Mouse (Mus musculus) frontal cortex, postnatal 14 days (tissue): ENCODE data around the gene Sipa1l1.

ENCODE experiments used
- DNase-seq, 2 experiments: peaks; one replicate each; pipeline ENCODE4 v3.0.0; 2022; ENCODE audit warnings: low spot score in 2 of 2

The Sipa1l1 gene

GRCm38 (mm10) chr12:82208611-82209010, 39.5 kb downstream of the Sipa1l1 start:
- DNase-seq = no peak

- no peak for DNase-seq
These were observed 40.6 kb downstream of the Sipa1l1 start for GRCm38 (mm10) chr12:82209753-82210152.

GRCm38 (mm10) chr12:82213056-82213455, 43.9 kb downstream of the Sipa1l1 start:
- DNase-seq = no peak

- DNase-seq = no peak
These were observed 45.8 kb downstream of the Sipa1l1 start for GRCm38 (mm10) chr12:82214916-82215315.

- no peak for DNase-seq
These were observed 47.9 kb downstream of the Sipa1l1 start for GRCm38 (mm10) chr12:82216801-82217553.

- no peak for DNase-seq
These were observed 49.1 kb downstream of the Sipa1l1 start for GRCm38 (mm10) chr12:82218201-82218600.

GRCm38 (mm10) chr12:82220367-82221089, 51.4 kb downstream of the Sipa1l1 start:
- DNase-seq = no peak

- DNase-seq = no peak
These were observed 54.2 kb downstream of the Sipa1l1 start for GRCm38 (mm10) chr12:82223126-82223815.

GRCm38 (mm10) chr12:82224848-82225247, 55.7 kb downstream of the Sipa1l1 start:
- DNase-seq = no peak

- DNase-seq = no peak
These were observed 56.2 kb downstream of the Sipa1l1 start for GRCm38 (mm10) chr12:82225278-82225677.

- no peak for DNase-seq
These were observed 56.7 kb downstream of the Sipa1l1 start for GRCm38 (mm10) chr12:82225751-82226228.

GRCm38 (mm10) chr12:82226311-82227066, 57.4 kb downstream of the Sipa1l1 start:
- DNase-seq = no peak

GRCm38 (mm10) chr12:82230127-82230526, 61.0 kb downstream of the Sipa1l1 start:
- no peak for DNase-seq

GRCm38 (mm10) chr12:82231191-82231590, 62.1 kb downstream of the Sipa1l1 start:
- DNase-seq = peak; percentile 50 to 66

- DNase-seq = no peak
These were observed 64.1 kb downstream of the Sipa1l1 start for GRCm38 (mm10) chr12:82233177-82233576.

- DNase-seq = no peak
These were observed 65.5 kb downstream of the Sipa1l1 start for GRCm38 (mm10) chr12:82234463-82235223.

GRCm38 (mm10) chr12:82237095-82237494, 68.0 kb downstream of the Sipa1l1 start:
- no peak for DNase-seq

- no peak for DNase-seq
These were observed 68.8 kb downstream of the Sipa1l1 start for GRCm38 (mm10) chr12:82237946-82238345.

GRCm38 (mm10) chr12:82240674-82241073, 71.6 kb downstream of the Sipa1l1 start:
- no peak for DNase-seq

- DNase-seq = no peak
These were observed 76.1 kb downstream of the Sipa1l1 start for GRCm38 (mm10) chr12:82245219-82245618.

- no peak for DNase-seq
These were observed 77.3 kb downstream of the Sipa1l1 start for GRCm38 (mm10) chr12:82246422-82246821.
